17 mouse cellular contexts compared by ENCODE assay signal in genomic region chr3:65134931-65135330, GRCm38 (mm10). TPM values are rescaled to one million over a fixed set of nuclear protein-coding genes. Genes with fewer than 3 reads are reported as not detected.
"Had no signal": no experiment of that assay in that cellular context is flagged by ENCODE, and none has a peak within 500 bp of the region (broad histone marks: within the 10 kb centered on the region; RNA-seq: fewer than 3 reads in every experiment).

No protein-coding gene starts in this region.

- H3K4me1 ChIP-seq: lung, embryonic 15.5 days; megakaryocyte, embryonic 14.5 days; midbrain, embryonic 13.5 days; midbrain, embryonic 15.5 days; neural tube, embryonic 12.5 days; stomach, embryonic 15.5 days had no signal

- H3K9me3 ChIP-seq: lung, embryonic 15.5 days; megakaryocyte, embryonic 14.5 days; midbrain, embryonic 13.5 days; midbrain, embryonic 15.5 days; neural tube, embryonic 12.5 days; stomach, embryonic 15.5 days had no signal

- ATAC-seq: lung, postnatal 0 days; midbrain, embryonic 13.5 days; midbrain, embryonic 15.5 days had no signal

- H3K9ac ChIP-seq: lung, embryonic 15.5 days; midbrain, embryonic 13.5 days; midbrain, embryonic 15.5 days; neural tube, embryonic 12.5 days; stomach, embryonic 15.5 days had no signal

- H3K4me2 ChIP-seq: lung, embryonic 15.5 days; midbrain, embryonic 11.5 days; midbrain, embryonic 13.5 days; midbrain, embryonic 15.5 days; neural tube, embryonic 12.5 days; stomach, embryonic 15.5 days had no signal

- DNase-seq: lung, postnatal 14 days; lung, postnatal 36 days; right cerebral cortex, postnatal 14 days; thymus, adult 2 months; thymus, postnatal 25 days; thymus, postnatal 4 days had no signal

- H3K27ac ChIP-seq: lung, embryonic 15.5 days; macrophage; midbrain, embryonic 13.5 days; midbrain, embryonic 15.5 days; neural tube, embryonic 12.5 days; stomach, embryonic 15.5 days; stomach, postnatal 0 days had no signal

- H3K27me3 ChIP-seq: lung, embryonic 15.5 days; megakaryocyte, embryonic 14.5 days; midbrain, embryonic 13.5 days; midbrain, embryonic 15.5 days; neural tube, embryonic 12.5 days; stomach, embryonic 15.5 days had no signal

- H3K4me3 ChIP-seq: lung, embryonic 15.5 days; megakaryocyte, embryonic 14.5 days; midbrain, embryonic 13.5 days; midbrain, embryonic 15.5 days; neural tube, embryonic 12.5 days; stomach, embryonic 15.5 days had no signal

- H3K36me3 ChIP-seq: lung, embryonic 15.5 days; midbrain, embryonic 13.5 days; midbrain, embryonic 15.5 days; neural tube, embryonic 12.5 days; stomach, embryonic 15.5 days had no signal

RNA-seq across cellular contexts. Expression of gene Kcnab1, which starts 25.7 kb away (rescaled TPM):
- total RNA-seq: monocyte, adult 5-6 weeks had no signal
